Comparison of ENCODE assay signal across 9 mouse cellular contexts in the genomic region with DNA sequence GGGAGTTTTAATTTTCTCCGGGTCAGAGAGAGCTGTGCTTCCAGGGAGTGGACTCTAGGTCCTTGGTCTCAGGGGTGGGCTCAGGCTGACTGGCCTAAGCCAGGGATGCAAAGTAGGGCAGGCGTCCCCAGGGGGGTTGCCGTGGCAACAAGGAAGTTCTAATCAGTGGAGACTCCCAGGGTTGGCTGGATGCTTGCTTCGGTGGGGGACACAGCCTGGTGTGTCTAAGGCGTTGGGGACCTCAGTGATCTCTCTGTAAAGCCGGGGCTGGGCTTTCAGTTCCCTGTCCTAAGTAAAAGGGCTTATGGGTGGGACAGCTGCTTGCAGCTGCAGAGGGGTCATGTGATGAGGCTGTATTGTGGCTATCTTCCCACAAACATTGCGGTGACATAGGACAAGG.
DNase-seq lines count a peak whose midpoint lies in the region; TF ChIP-seq lines count a peak whose summit lies in the region.
"Had no signal": no experiment of that assay in that cellular context is flagged by ENCODE, and none has a peak within 500 bp of the region (broad histone marks: within the 10 kb centered on the region; RNA-seq: fewer than 3 reads in every experiment).

No protein-coding gene starts in this region.

- TF ChIP-seq CTCF in gastrocnemius, adult 2 months (IDR thresholded peaks at IDR 0.05): no peak

- no peak overlapping the region for H3K4me3 ChIP-seq in gastrocnemius, adult 2 months
- H3K4me3 ChIP-seq: liver, embryonic 15.5 days had no signal

- intact Hi-C loops in gastrocnemius, adult 2 months (cut with DNase I): no loop called here

- H3K27ac ChIP-seq in gastrocnemius, adult 2 months: peak overlapping the region; percentile 48
- H3K27ac ChIP-seq: liver, embryonic 15.5 days had no signal

- DNase-seq in cerebellum, adult 9-11 months: peak; percentile 40
- no peak for DNase-seq in cerebellum, adult 11 months
- DNase-seq in B cell, adult 2 months: peak; percentile 29 to 31
- peak; percentile 63 for DNase-seq in gastrocnemius, adult 2 months
- DNase-seq in mesoderm, embryonic 11.5 days (ENCODE audit: low read depth, low spot score): peak; percentile 58
- no peak for DNase-seq in adipocyte (ENCODE audit: low spot score)
- DNase-seq in frontal cortex, adult 2 months (ENCODE audit: extremely low spot score in 1 of 2, low spot score in 1 of 2): no peak
- DNase-seq in ovary, postnatal 36 days (ENCODE audit: low spot score): no peak

Comparison
In these comparisons a context has a peak if more than half of its experiments do, and no peak if none do; other contexts are left out.
1. DNase-seq: peak in cerebellum, adult 9-11 months (single experiment), B cell, adult 2 months (2 of 2), gastrocnemius, adult 2 months (single experiment) and mesoderm, embryonic 11.5 days (single experiment); none in cerebellum, adult 11 months (single experiment), adipocyte (single experiment), frontal cortex, adult 2 months (0 of 2) and ovary, postnatal 36 days (single experiment).